Mouse (Mus musculus): ENCODE measurements at regions not wholly inside any gene's neighbourhood (a gene's known extent, or its start where the extent isn't known, plus 50 kb on each side); places are given as distances from the start of the nearest gene placed in this dataset.

GRCm38 (mm10) chr7:71488016-71488650 lies 136.8 kb upstream of the Gm10295 start:
- peak in 1 of 2 experiments; percentile 4 for DNase-seq (ENCODE audit: low spot score in 2 of 2)

DNA sequence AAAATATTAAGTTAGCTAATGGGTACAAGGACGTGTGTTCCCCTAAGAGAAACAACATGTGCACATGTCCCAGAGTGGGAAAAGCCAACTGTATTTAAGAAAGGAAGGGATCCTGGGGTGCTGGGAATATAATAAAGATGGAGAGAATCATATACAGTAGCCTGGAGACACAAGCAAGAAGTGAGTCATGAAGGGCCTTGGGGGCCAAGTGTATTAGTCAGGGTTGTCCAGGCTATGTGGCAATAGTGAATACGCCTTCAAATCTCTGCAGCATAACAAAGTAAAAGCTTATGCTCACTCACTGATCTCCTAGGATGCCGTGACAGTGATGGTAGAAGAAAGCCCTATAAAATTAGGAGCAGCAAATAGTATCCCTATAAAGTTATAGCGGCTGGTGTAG lies 124.1 kb upstream of the Gm10295 start:
- DNase-seq (ENCODE audit: low spot score in 2 of 2): no peak

- peak in 1 of 2 experiments; percentile 11 for DNase-seq (ENCODE audit: low spot score in 2 of 2)
Measured at GRCm38 (mm10) chr7:71472384-71473141, 121.3 kb upstream of the Gm10295 start.

DNA sequence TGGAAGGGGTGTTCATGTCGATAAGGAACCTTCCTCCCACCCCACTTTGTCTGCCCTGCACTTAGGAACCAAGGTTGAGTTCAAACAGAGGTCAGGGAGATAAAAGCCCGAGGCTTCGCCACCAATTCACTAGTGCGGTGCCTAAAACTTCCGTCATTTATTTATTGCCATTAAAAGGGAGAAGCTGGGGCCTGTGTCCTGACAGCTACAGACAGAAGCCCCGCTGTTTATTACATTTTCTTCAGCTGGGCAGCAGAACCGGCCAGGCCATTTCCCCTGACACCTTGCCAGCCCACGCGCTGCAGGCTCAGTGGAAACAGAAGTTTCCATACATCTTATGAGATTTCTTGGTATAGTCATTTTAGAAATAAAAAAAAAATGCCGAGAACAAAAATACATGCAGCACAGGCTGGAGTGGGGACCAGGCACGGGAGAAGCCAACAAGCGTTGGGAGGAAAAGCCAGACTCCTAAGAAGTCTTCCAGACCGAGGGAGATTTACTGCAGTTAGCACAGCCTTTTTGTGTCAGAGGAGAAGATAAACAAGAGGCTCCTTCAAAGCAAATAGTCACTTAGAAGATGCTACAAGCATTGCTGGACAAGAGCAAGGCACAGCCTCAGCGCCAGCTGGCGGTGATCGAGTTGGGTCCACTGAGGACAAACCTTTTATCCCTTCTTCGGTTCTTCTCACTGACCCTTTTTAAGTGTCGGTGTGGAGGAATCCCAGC lies 120.5 kb upstream of the Gm10295 start:
- DNase-seq (ENCODE audit: low spot score in 2 of 2): no peak

DNA sequence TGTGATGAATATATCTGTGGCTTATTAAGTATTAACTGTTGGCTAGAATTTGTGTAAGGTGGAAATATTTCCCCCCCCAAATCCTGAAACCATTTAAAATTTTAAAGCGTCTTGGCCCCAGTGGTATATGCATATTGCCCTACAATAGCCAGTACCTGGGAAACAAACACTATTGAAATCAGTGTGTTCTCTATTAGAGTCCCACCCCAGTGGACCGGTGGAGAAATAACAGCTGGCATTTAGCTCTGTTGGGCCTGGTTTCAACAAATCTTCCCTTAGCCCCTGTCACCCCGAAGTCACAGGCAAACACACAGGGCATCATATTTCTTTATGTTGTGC lies 120.0 kb upstream of the Gm10295 start:
- no peak for DNase-seq (ENCODE audit: low spot score in 2 of 2)

DNA sequence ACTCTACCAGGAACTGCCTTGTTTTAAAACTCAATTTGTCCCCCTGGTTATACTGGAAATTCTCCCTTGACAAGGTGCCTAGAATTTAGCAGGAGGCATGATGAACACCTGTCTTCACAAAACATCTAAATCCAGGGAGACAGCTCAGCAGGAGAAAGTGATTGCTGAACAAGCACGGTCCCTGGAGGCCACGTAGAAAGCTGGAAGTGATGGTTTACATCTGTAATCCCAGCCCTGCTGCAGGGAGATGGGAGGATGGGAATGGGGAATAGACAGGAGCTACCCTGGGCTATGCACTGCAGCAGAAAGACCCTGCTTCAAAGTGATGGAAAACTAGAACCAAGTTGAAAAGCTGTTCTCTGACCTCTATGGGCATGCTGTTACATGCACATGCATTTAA lies 119.1 kb upstream of the Gm10295 start:
- no peak for DNase-seq (ENCODE audit: low spot score in 2 of 2)

DNA sequence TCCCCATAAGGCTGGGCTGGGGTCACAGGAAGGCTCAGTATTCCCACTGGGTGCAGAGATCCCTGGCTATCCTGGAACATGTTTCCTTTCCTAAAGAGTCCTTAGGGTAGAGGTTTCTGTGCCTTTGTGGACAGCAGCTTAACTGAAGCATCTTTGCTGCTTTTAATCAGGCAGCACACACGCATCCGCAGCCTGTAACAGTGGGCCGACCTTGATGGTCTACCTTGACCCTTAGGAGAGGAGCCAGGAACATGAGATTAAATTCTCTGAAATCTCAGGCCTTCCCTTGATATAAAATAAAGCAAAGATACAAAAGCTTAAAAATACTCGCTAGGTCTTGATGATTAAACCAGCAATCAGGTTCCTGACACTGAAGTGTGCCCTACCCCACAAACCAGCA lies 118.7 kb upstream of the Gm10295 start:
- no peak for DNase-seq (ENCODE audit: low spot score in 2 of 2)

GRCm38 (mm10) chr7:71467436-71468127 lies 116.3 kb upstream of the Gm10295 start:
- DNase-seq (ENCODE audit: low spot score in 2 of 2): no peak

DNA sequence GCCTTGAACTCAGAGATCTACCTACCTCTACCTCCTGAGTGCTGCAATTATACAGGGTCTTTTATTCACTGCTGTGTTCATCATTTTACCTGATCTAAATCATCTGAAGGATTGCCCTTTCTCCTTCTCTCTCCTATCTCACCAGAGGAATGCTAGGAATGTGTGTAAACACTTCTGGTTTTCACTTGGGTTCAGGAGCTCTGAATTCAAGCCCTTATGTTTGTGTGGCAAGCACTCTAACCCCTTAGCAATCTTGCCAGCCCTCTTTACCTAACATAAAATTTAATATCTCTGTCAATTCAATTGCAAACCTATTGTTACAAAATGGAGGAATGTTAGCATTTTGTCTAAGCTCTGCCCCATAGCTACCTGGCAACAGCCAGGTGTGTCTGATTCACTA lies 112.8 kb upstream of the Gm10295 start:
- no peak for DNase-seq (ENCODE audit: low spot score in 2 of 2)

DNA sequence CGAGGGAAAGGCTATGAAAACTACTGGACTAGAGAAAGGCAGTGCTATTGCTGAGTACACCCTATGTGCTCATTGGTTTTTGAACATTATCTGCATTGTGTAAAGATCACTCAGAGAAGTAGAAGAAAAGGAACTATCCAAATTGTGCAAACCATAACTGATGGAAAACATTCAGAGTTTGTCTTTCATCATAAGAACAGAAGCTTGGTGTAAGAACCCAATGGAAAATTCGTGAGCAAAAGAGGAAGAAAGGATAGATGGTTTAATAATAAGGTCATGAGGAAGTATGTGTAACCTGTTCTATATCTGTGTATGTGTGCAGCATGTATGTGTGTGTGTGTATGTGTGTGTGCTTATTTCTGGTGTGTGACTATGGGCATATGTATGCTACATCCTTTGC lies 112.3 kb upstream of the Gm10295 start:
- no peak for DNase-seq (ENCODE audit: low spot score in 2 of 2)

DNA sequence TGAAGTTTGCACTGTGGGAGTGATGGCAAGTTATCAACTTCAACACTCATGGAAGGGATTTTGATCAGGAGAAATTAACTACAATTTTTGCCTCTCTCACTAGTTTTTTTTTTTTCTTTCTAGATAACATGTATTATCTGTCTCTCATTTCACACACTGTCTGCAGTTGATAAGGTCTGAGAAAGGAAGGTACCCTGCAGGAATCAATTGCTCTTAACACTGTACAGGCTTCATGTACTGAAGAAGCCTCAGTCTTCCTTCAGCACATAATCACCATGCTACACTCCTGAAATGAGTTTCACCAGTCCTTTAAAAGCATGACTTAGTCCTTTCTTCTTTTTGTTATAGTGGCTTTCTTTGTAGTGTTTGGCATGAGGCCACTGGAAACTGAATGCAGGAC lies 108.5 kb upstream of the Gm10295 start:
- DNase-seq (ENCODE audit: low spot score in 2 of 2): no peak

DNA sequence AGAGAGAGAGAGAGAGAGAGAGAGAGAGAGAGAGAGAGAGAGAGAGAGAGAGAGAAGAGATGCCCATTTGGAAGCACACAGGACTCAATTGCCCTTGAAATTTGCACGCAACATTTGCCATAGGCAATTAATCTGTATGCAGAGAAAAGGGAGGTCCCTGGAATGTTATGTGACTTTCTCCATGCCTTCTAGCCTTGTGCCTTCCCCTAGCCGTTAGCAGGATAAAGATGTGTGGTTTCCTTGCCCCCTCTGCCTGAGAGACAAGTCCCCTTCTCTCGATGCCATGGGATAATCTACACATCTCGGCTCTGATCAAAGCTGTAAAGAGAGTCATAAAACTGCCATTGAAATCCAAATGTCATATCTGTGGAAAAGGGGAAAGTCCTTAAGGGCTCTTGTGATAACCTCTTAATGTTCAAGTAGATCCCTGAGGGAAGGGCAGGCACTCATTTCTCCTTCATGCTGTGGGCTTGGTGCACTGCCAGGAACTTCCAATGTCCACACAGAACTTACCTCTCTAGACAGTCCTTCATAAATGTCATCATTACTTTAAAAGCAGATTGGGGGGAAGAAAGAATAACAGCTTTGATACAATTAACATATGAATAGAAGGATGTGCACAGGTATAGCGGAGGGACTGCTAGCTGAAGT lies 106.9 kb upstream of the Gm10295 start:
- DNase-seq (ENCODE audit: low spot score in 2 of 2): no peak

GRCm38 (mm10) chr7:71457409-71458103 lies 106.3 kb upstream of the Gm10295 start:
- no peak for DNase-seq (ENCODE audit: low spot score in 2 of 2)

DNA sequence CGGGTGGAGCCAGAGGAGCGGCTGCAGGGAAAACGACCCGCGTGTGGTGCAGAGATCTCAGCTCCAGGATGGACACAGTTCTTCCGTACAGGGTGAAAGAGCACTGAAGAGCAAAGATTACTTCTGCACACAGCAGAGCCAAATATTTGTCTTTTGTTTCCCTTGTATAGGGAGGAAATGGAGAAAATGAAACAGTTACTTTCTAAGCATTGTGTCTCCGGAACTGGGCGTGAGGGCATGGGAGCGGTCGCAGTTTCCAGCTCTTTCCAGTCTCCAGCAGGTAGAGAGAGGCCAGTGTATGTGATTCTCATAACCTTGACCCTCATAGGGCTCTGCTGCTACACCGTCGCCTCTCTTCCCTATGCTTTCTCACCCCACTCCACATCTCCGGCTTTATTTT lies 105.1 kb upstream of the Gm10295 start:
- no peak for DNase-seq (ENCODE audit: low spot score in 2 of 2)

DNA sequence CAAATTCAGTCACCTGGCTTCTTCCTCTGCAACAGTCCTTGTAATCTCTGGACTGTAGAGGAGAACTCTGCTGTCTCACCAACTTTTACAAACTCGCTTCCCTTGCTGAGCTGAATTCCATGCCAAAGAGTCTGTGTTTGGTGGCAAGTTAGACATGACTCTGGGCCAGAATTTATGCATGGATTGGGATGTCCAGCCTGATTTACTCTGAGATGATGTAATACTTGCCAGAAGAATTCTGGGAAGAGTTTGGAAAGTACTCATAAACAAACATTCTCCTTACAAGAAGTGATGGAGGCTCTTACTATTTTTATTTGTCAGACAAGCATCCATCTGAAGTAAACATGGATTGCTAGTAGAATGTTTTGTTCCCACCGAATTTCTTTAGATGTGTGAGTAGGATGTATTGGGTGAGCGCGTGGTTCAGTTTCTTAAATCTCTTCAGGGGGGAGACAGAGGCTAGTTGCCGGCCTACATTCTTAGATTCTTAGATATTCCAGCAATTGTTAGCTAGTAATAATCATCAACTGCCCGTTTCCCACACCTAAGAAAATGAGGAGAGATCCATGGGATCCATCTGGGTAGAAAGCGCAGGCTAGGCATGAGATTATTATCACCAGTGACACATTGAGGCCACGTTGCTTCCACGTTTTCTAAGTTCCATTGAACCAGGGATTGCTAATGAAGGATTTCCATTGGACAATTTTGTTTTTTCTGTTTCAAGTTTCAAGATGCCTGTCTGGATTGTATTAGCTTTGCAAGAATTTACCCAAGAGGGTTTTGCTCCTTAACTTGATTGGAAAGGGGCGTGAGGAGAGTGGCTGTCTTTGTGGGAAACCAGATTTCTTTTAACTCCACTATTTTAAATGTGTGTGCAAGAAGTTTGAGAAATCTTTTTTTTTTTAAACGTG lies 89.3 kb upstream of the Gm10295 start:
- DNase-seq (ENCODE audit: low spot score in 2 of 2): no peak

DNA sequence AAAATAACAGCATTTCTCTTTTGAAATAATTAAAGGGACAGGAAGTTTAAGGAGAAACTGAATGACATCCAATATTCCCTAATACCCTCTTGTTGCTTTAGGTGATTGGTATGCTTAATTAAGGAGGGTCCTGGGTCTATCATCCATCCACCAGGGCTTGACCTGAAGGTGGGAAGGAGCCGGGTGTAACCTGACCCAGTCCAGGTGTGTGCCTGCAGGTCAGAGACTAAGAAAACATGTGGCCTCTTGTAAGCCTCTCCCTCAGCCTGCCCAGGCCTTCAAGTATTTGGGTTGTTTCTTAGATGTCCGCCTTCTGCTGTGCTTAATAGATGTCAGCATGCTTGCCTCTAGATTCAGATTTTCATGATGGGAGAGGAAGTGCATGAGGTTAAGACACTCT lies 74.7 kb upstream of the Gm10295 start:
- DNase-seq (ENCODE audit: low spot score in 2 of 2): no peak

DNA sequence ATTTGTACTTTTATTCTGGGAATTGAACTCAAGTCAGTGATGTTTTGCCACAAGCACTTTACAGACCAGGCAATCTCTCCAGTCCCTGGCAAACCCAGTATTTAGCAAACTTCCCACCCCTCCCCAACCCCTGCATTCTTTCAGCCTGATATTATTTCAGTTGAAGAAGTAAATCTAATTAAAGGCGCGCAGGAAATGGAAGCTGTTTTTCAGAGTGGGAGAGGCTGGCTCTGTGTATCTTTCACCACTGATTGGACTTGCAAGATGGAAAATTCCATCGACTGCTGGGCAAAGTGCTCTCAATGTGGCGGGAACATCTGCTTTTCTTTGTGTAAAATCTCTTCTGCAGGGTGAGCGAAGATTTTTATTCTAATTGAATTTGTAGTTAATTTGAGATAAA lies 68.0 kb upstream of the Gm10295 start:
- DNase-seq (ENCODE audit: low spot score in 2 of 2): no peak

DNA sequence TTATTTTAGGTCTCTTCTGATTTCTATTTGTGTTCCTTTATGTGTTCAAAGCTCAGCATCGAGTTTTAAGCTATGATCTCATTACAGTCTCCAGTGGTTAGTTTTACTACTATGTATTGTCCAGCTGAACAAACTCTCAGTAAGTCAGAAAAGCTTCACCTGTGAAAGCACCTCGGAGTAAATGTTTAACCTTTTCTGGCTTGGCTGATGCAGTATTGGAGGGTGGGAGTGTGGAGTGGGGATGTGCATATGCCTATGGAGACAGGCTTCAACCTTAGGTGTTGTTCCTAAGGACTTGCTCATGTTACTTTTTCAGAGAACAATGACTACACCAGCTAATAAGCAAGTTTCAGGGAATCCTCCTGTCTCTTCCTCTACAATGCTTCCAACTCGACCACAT lies 67.6 kb upstream of the Gm10295 start:
- DNase-seq (ENCODE audit: low spot score in 2 of 2): no peak

- DNase-seq (ENCODE audit: low spot score in 2 of 2): no peak
Measured at GRCm38 (mm10) chr7:71414756-71415155, 63.5 kb upstream of the Gm10295 start.

- DNase-seq (ENCODE audit: low spot score in 2 of 2): no peak
Measured at GRCm38 (mm10) chr7:71413121-71413520, 61.8 kb upstream of the Gm10295 start.

All from left cerebral cortex, adult 9 months (tissue).